Mouse (Mus musculus) neutrophil, adult 65 days (primary cell): ENCODE measurements around the gene Clps. TPM values are rescaled to one million over a fixed set of nuclear protein-coding genes. Genes with fewer than 3 reads are reported as not detected.

ENCODE experiments used
- total RNA-seq: library from RNA; stranded (reverse); gene quantifications from 2 replicates; pipeline ENCODE4 v1.2.4, GENCODE M21; 2023

Gene Clps
- total RNA-seq, result not detected in 2 replicates

GRCm38 (mm10) chr17:28560598-28560997, at the start of gene Clps:
Gene Clps, minus strand, starts transcription at chr17:28560766.

GRCm38 (mm10) chr17:28575244-28576125, 14.9 kb upstream of the Clps start, which contains the start of gene Lhfpl5:
Gene Lhfpl5, plus strand, starts transcription at chr17:28575641.

GRCm38 (mm10) chr17:28549111-28549510, 11.5 kb downstream of the Clps start, which contains the start of gene Clpsl2:
Gene Clpsl2, plus strand, starts transcription at chr17:28549411.

GRCm38 (mm10) chr17:28530506-28530905, 30.1 kb downstream of the Clps start, which contains the start of gene Armc12:
Gene Armc12, plus strand, starts transcription at chr17:28530806.

GRCm38 (mm10) chr17:28517441-28517955, 43.1 kb downstream of the Clps start, which contains the start of gene Fkbp5:
Gene Fkbp5, minus strand, starts transcription at chr17:28517527.

Other genes starting within 250 kb of the Clps start
- 9.5 and 15.9 TPM in 2 replicates for gene Fance, start 247.2 kb downstream of the Clps start, total RNA-seq
- gene Rpl10a, start 232.3 kb downstream of the Clps start, total RNA-seq, result 364 and 392 TPM in 2 replicates
- 0.54 TPM in 1 of 2 replicates, not detected in the other for gene Tead3, start 209.9 kb downstream of the Clps start, total RNA-seq
- gene Tulp1, start 195.5 kb downstream of the Clps start, total RNA-seq, result not detected in 2 replicates
- gene Fkbp5, start 43.2 kb downstream of the Clps start, total RNA-seq, result 34.3 and 41.9 TPM in 2 replicates
- 2.4 and 2.6 TPM in 2 replicates for gene Armc12, start 30.0 kb downstream of the Clps start, total RNA-seq
- not detected in 2 replicates for gene Clpsl2, start 11.4 kb downstream of the Clps start, total RNA-seq
- not detected in 2 replicates for gene Lhfpl5, start 14.9 kb upstream of the Clps start, total RNA-seq
- gene Srpk1, start 61.9 kb upstream of the Clps start, total RNA-seq, result 45.7 and 51.2 TPM in 2 replicates
- 1.9 and 5.3 TPM in 2 replicates for gene Slc26a8, start 129.5 kb upstream of the Clps start, total RNA-seq
- 209 and 318 TPM in 2 replicates for gene Mapk14, start 130.6 kb upstream of the Clps start, total RNA-seq
- 9.2 and 11.5 TPM in 2 replicates for gene AC170998.1, start 165.3 kb upstream of the Clps start, total RNA-seq
- gene Mapk13, start 208.5 kb upstream of the Clps start, total RNA-seq, result 190 and 258 TPM in 2 replicates
- 45.1 and 53.0 TPM in 2 replicates for gene Brpf3, start 240.3 kb upstream of the Clps start, total RNA-seq